Mouse (Mus musculus): Measurements from ENCODE around the gene Srpk3. TPM values are rescaled to one million over a fixed set of nuclear protein-coding genes. Genes with fewer than 3 reads are reported as not detected.
A peak's percentile ranks its signal among the peaks of the same experiment; 100 is the strongest.

Srpk3 gene
- polyA plus RNA-seq, 1 experiment from 2014 or later: 4.7 TPM

GRCm38 (mm10) chrX:73788501-73788900 is 14.3 kb downstream of the Srpk3 start:
- no peaks in the 10 kb centered on the region for H3K9me3 ChIP-seq (ENCODE audit: control insufficient read depth, low read length)
- ATAC-seq (ENCODE audit: low FRiP score, low TSS enrichment): no peak
- peak overlapping the region; percentile 62 for H3K4me2 ChIP-seq (replicated peaks; ENCODE audit: low read depth, low read length)
- H3K36me3 ChIP-seq (ENCODE audit: control insufficient read depth, insufficient read depth, low read length): peaks cover 16% of the 10 kb centered on the region
- no peak overlapping the region; the same call in 1 of the 2 replicates for H3K4me3 ChIP-seq (ENCODE audit: low read length)
- H3K9ac ChIP-seq (ENCODE audit: low read depth, low read length): no peak overlapping the region
- WGBS: 95% methylated on average over 1 of the region's 1 CpGs
- no peaks in the 10 kb centered on the region for H3K4me1 ChIP-seq (ENCODE audit: control insufficient read depth, insufficient read depth, low read length)
- H3K27ac ChIP-seq (ENCODE audit: low read depth, low read length): no peak overlapping the region
- H3K27me3 ChIP-seq (ENCODE audit: control insufficient read depth, insufficient read depth, low read length): no peaks in the 10 kb centered on the region

DNA sequence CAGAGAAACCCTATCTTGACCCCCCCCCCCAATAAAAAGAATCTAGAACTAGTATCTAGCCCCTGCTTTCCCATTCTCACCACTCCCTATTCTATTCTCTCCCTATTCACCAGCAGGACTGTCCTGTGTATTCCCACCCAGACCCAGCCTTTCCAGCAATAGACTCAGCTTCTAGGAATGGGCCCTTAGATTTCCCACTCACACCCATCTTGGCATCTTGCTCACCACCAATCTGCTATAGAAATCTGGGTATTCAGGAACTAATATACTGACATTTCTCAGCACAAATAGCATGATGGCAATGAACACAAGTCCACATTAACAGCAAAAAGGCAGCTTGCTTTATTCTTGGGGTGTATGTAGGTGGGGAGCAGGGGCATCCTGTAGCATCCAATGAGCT is 18.8 kb downstream of the Srpk3 start:
- Histone ChIP-seq H3K4me2 (replicated peaks; ENCODE audit: low read depth, low read length) (no peak overlapping the region), H3K9me3 (ENCODE audit: control insufficient read depth, low read length) (no peaks in the 10 kb centered on the region), H3K4me1 (ENCODE audit: control insufficient read depth, insufficient read depth, low read length) (no peaks in the 10 kb centered on the region), H3K4me3 (ENCODE audit: low read length) (no peak overlapping the region), H3K27me3 (ENCODE audit: control insufficient read depth, insufficient read depth, low read length) (no peaks in the 10 kb centered on the region), H3K27ac (ENCODE audit: low read depth, low read length) (no peak overlapping the region), H3K36me3 (ENCODE audit: control insufficient read depth, insufficient read depth, low read length) (peaks cover 16% of the 10 kb centered on the region), H3K9ac (ENCODE audit: low read depth, low read length) (no peak overlapping the region)
- ATAC-seq (ENCODE audit: low FRiP score, low TSS enrichment): no peak

DNA sequence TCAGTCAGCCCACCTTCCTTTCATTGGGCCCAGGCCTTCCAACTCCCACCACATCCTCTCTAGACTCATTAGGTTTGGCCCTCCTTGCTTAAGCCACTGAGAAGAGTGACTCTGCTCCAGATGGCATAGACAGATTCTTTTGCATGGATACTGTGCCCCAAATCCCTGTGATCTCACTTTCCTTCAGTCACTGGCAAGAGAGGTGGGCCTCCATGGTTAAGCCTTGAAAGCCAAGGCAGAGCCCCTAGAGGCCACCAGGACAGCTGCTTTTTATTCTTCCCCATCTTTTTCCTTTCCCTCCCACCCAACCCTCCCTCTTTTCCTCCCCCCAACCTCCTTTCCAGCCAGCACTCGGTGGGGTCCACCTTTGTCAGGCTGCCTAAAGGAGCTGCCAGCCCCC is 19.3 kb downstream of the Srpk3 start:
- H3K9me3 ChIP-seq (ENCODE audit: control insufficient read depth, low read length): no peaks in the 10 kb centered on the region
- no peak overlapping the region for H3K4me3 ChIP-seq (ENCODE audit: low read length)
- H3K27me3 ChIP-seq (ENCODE audit: control insufficient read depth, insufficient read depth, low read length): no peaks in the 10 kb centered on the region
- no peak overlapping the region for H3K4me2 ChIP-seq (replicated peaks; ENCODE audit: low read depth, low read length)
- no peaks in the 10 kb centered on the region for H3K4me1 ChIP-seq (ENCODE audit: control insufficient read depth, insufficient read depth, low read length)
- no peak for ATAC-seq (ENCODE audit: low FRiP score, low TSS enrichment)
- H3K27ac ChIP-seq (ENCODE audit: low read depth, low read length): no peak overlapping the region
- H3K36me3 ChIP-seq (ENCODE audit: control insufficient read depth, insufficient read depth, low read length): peaks cover 16% of the 10 kb centered on the region
- WGBS: 67% methylated on average over 1 of the region's 1 CpGs
- H3K9ac ChIP-seq (ENCODE audit: low read depth, low read length): no peak overlapping the region

DNA sequence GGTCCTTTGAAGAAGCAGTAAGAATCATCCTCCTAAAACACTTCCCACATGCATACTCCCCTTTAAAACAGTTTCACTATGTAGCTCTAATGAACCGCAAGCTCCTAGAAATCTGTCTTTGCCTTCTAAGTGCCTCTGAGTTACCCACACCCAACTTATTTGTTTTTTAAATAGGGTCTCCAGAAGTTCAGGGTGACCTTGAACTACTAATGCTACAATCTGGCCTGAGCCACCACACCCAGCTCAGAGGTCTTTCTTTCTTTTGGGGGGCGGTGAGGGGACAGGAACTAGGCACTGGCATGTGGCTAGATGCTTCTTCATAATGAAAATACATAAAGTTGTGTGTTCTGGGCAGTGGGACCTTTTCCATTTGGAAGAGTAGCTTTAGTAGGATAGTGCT is 23.3 kb downstream of the Srpk3 start:
- Histone ChIP-seq H3K9ac (ENCODE audit: low read depth, low read length) (no peak overlapping the region), H3K4me3 (ENCODE audit: low read length) (no peak overlapping the region), H3K4me1 (ENCODE audit: control insufficient read depth, insufficient read depth, low read length) (no peaks in the 10 kb centered on the region), H3K9me3 (ENCODE audit: control insufficient read depth, low read length) (no peaks in the 10 kb centered on the region), H3K27ac (ENCODE audit: low read depth, low read length) (no peak overlapping the region), H3K27me3 (ENCODE audit: control insufficient read depth, insufficient read depth, low read length) (no peaks in the 10 kb centered on the region), H3K4me2 (replicated peaks; ENCODE audit: low read depth, low read length) (no peak overlapping the region), H3K36me3 (ENCODE audit: control insufficient read depth, insufficient read depth, low read length) (no peaks in the 10 kb centered on the region)
- ATAC-seq (ENCODE audit: low FRiP score, low TSS enrichment): no peak
- 92% methylated on average over 2 of the region's 2 CpGs for whole genome bisulfite sequencing

- peak; percentile 88 for ATAC-seq (ENCODE audit: low FRiP score, low TSS enrichment)
- Histone ChIP-seq H3K27me3 (ENCODE audit: control insufficient read depth, insufficient read depth, low read length) (no peaks in the 10 kb centered on the region), H3K4me3 (ENCODE audit: low read length) (no peak overlapping the region), H3K27ac (ENCODE audit: low read depth, low read length) (no peak overlapping the region), H3K9ac (ENCODE audit: low read depth, low read length) (no peak overlapping the region), H3K36me3 (ENCODE audit: control insufficient read depth, insufficient read depth, low read length) (no peaks in the 10 kb centered on the region), H3K9me3 (ENCODE audit: control insufficient read depth, low read length) (no peaks in the 10 kb centered on the region), H3K4me1 (ENCODE audit: control insufficient read depth, insufficient read depth, low read length) (no peaks in the 10 kb centered on the region), H3K4me2 (replicated peaks; ENCODE audit: low read depth, low read length) (no peak overlapping the region)
- WGBS: 49% methylated on average over 9 of the region's 9 CpGs
Measured at GRCm38 (mm10) chrX:73798502-73798901, 24.3 kb downstream of the Srpk3 start.

- ATAC-seq (ENCODE audit: low FRiP score, low TSS enrichment): no peak
- H3K27ac ChIP-seq (ENCODE audit: low read depth, low read length): no peak overlapping the region
- no peaks in the 10 kb centered on the region for H3K9me3 ChIP-seq (ENCODE audit: control insufficient read depth, low read length)
- H3K4me1 ChIP-seq (ENCODE audit: control insufficient read depth, insufficient read depth, low read length): no peaks in the 10 kb centered on the region
- no peaks in the 10 kb centered on the region for H3K36me3 ChIP-seq (ENCODE audit: control insufficient read depth, insufficient read depth, low read length)
- H3K4me3 ChIP-seq (ENCODE audit: low read length): no peak overlapping the region
- H3K4me2 ChIP-seq (replicated peaks; ENCODE audit: low read depth, low read length): no peak overlapping the region
- WGBS: 55% methylated on average over 1 of the region's 1 CpGs
- H3K27me3 ChIP-seq (ENCODE audit: control insufficient read depth, insufficient read depth, low read length): no peaks in the 10 kb centered on the region
- no peak overlapping the region for H3K9ac ChIP-seq (ENCODE audit: low read depth, low read length)
Measured at GRCm38 (mm10) chrX:73805814-73806213, 31.6 kb downstream of the Srpk3 start.

DNA sequence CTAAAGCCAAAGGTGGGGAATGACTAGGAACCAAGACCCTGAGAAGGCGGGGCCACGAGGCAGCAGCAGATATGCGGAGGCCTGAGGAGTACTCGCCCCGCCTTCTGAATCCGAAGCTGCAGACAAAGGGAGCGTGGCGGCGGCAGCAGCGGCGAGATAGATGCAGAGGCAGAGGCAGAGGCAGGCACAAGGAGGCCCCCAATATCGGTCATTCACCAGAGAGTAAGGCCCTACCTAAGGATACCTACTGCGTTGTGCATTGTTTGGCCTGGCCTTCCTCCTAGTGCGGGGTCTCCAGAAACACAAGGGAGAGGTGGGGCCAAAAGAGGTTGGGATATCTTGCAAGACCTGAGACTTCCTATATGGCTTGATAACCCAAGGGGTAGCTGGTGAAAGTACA is 40.9 kb downstream of the Srpk3 start:
- H3K4me1 ChIP-seq (ENCODE audit: control insufficient read depth, insufficient read depth, low read length): no peaks in the 10 kb centered on the region
- H3K36me3 ChIP-seq (ENCODE audit: control insufficient read depth, insufficient read depth, low read length): no peaks in the 10 kb centered on the region
- H3K27ac ChIP-seq (ENCODE audit: low read depth, low read length): no peak overlapping the region
- 24% methylated on average over 14 of the region's 14 CpGs for WGBS
- peak overlapping the region; percentile 50; the same call in 1 of the 2 replicates for H3K9ac ChIP-seq (ENCODE audit: low read depth, low read length)
- no peaks in the 10 kb centered on the region for H3K9me3 ChIP-seq (ENCODE audit: control insufficient read depth, low read length)
- peak; percentile 72; the same call in 1 of the 2 replicates for ATAC-seq (ENCODE audit: low FRiP score, low TSS enrichment)
- H3K4me2 ChIP-seq (replicated peaks; ENCODE audit: low read depth, low read length): peak overlapping the region; percentile 26
- H3K27me3 ChIP-seq (ENCODE audit: control insufficient read depth, insufficient read depth, low read length): no peaks in the 10 kb centered on the region
- peak overlapping the region; percentile 23 for H3K4me3 ChIP-seq (ENCODE audit: low read length)

GRCm38 (mm10) chrX:73816596-73817314 is 42.5 kb downstream of the Srpk3 start:
- 63% methylated on average over 3 of the region's 3 CpGs for WGBS
- Histone ChIP-seq H3K27me3 (ENCODE audit: control insufficient read depth, insufficient read depth, low read length) (no peaks in the 10 kb centered on the region), H3K4me2 (replicated peaks; ENCODE audit: low read depth, low read length) (no peak overlapping the region), H3K4me3 (ENCODE audit: low read length) (no peak overlapping the region), H3K4me1 (ENCODE audit: control insufficient read depth, insufficient read depth, low read length) (no peaks in the 10 kb centered on the region), H3K9ac (ENCODE audit: low read depth, low read length) (no peak overlapping the region), H3K36me3 (ENCODE audit: control insufficient read depth, insufficient read depth, low read length) (no peaks in the 10 kb centered on the region), H3K27ac (ENCODE audit: low read depth, low read length) (no peak overlapping the region), H3K9me3 (ENCODE audit: control insufficient read depth, low read length) (no peaks in the 10 kb centered on the region)
- ATAC-seq (ENCODE audit: low FRiP score, low TSS enrichment): no peak

GRCm38 (mm10) chrX:73823747-73824146 is 49.5 kb downstream of the Srpk3 start:
- WGBS: 14% methylated on average over 17 of the region's 17 CpGs
- Histone ChIP-seq H3K36me3 (ENCODE audit: control insufficient read depth, insufficient read depth, low read length) (no peaks in the 10 kb centered on the region), H3K9ac (ENCODE audit: low read depth, low read length) (peak overlapping the region; percentile 72; the same call in 1 of the 2 replicates), H3K4me1 (ENCODE audit: control insufficient read depth, insufficient read depth, low read length) (no peaks in the 10 kb centered on the region), H3K4me3 (ENCODE audit: low read length) (peak overlapping the region; percentile 57), H3K27ac (ENCODE audit: low read depth, low read length) (no peak overlapping the region), H3K27me3 (ENCODE audit: control insufficient read depth, insufficient read depth, low read length) (peaks cover 3% of the 10 kb centered on the region; the same call in 1 of the 2 replicates), H3K4me2 (replicated peaks; ENCODE audit: low read depth, low read length) (peak overlapping the region; percentile 74), H3K9me3 (ENCODE audit: control insufficient read depth, low read length) (no peaks in the 10 kb centered on the region)
- ATAC-seq (ENCODE audit: low FRiP score, low TSS enrichment): peak; percentile 43
